ENCODE assay signal across 8 mouse cellular contexts in the genomic region with DNA sequence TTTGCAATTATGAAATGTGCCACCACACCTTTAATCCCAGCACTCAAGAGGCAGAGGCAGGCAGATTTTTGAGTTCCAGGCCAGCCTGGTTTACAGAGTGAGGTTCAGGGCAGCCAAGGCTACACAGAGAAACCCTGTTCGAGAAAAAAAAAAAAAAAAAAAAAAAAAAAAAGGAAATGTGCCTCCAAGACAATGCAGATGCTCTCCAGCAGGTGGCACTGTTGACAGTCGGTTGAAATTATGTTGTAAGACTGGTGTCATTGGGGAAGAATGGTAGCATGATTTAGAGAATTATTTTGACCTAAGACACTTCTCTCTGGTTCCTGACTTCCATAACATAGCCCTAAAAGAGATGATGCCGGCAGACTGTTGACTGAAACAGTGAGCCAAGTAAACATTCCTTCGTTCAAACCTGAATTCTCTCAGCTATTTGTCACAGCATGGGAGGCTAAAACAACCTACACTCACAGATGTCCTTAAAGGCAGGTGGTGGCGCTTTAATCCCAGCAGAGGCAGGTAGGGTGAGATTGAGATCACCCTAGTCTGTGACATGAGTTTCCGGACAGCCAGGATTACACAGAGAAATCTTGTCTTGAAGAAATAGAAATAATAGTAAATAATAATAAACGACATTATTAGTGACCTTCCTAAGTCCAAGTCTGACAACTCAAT.
DNase-seq lines count a peak whose midpoint lies in the region; ATAC-seq lines count a peak whose summit lies in the region.
"Had no signal": no experiment of that assay in that cellular context is flagged by ENCODE, and none has a peak within 500 bp of the region (broad histone marks: within the 10 kb centered on the region; RNA-seq: fewer than 3 reads in every experiment).

No protein-coding gene starts in this region.

- peak; percentile 69 for DNase-seq in intestine, embryonic 14.5 days (ENCODE audit: low spot score)
- peak; percentile 2 for DNase-seq in CD4-positive helper T cell, adult 2 months (ENCODE audit: low read depth, low spot score)
- DNase-seq in NIH3T3 (ENCODE audit: low read depth) = peak; percentile 59
- peak; percentile 30 for DNase-seq in embryo, embryonic 11.5 days (ENCODE audit: low read depth, low spot score)
- DNase-seq in left cerebral cortex, postnatal 25 days (ENCODE audit: low spot score in 2 of 2) = peak; percentile 15 to 54
- peak; percentile 47 for DNase-seq in right cerebral cortex, postnatal 14 days

- no peaks in the 10 kb centered on the region for H3K36me3 ChIP-seq in intestine, embryonic 14.5 days (ENCODE audit: control insufficient read depth, insufficient read depth, low read length)
- no peaks in the 10 kb centered on the region for H3K36me3 ChIP-seq in intestine, embryonic 16.5 days (ENCODE audit: control insufficient read depth, insufficient read depth, low read length)
- H3K36me3 ChIP-seq: liver, embryonic 15.5 days had no signal

- H3K27ac ChIP-seq in intestine, embryonic 14.5 days (ENCODE audit: low read depth) = no peak overlapping the region
- no peak overlapping the region for H3K27ac ChIP-seq in intestine, embryonic 16.5 days (ENCODE audit: low read length)
- H3K27ac ChIP-seq: liver, embryonic 15.5 days had no signal

- H3K9ac ChIP-seq in intestine, embryonic 14.5 days (ENCODE audit: low read length) = no peak overlapping the region
- no peak overlapping the region for H3K9ac ChIP-seq in intestine, embryonic 16.5 days (ENCODE audit: low read depth, low read length)
- H3K9ac ChIP-seq: liver, embryonic 15.5 days had no signal

- H3K4me3 ChIP-seq in intestine, embryonic 14.5 days (ENCODE audit: low read depth, low read length) = no peak overlapping the region
- no peak overlapping the region for H3K4me3 ChIP-seq in intestine, embryonic 16.5 days (ENCODE audit: low read length)
- H3K4me3 ChIP-seq: liver, embryonic 15.5 days had no signal

- 36% methylated on average over 7 of the region's 7 CpGs for WGBS in intestine, embryonic 14.5 days
- 40% methylated on average over 7 of the region's 7 CpGs for WGBS in intestine, embryonic 16.5 days

- H3K27me3 ChIP-seq in intestine, embryonic 14.5 days (replicated peaks; ENCODE audit: control insufficient read depth, insufficient read depth, low read length) = no peaks in the 10 kb centered on the region
- no peaks in the 10 kb centered on the region for H3K27me3 ChIP-seq in intestine, embryonic 16.5 days (replicated peaks; ENCODE audit: control insufficient read depth, insufficient read depth, low read length)
- H3K27me3 ChIP-seq: liver, embryonic 15.5 days had no signal

- no peaks in the 10 kb centered on the region for H3K9me3 ChIP-seq in intestine, embryonic 14.5 days (ENCODE audit: control insufficient read depth, low read length)
- H3K9me3 ChIP-seq in intestine, embryonic 16.5 days (ENCODE audit: control insufficient read depth, low read length) = no peaks in the 10 kb centered on the region
- H3K9me3 ChIP-seq: liver, embryonic 15.5 days had no signal

- no peaks in the 10 kb centered on the region for H3K4me1 ChIP-seq in intestine, embryonic 14.5 days (replicated peaks; ENCODE audit: control insufficient read depth, insufficient read depth, low read length)
- H3K4me1 ChIP-seq in intestine, embryonic 16.5 days (ENCODE audit: control insufficient read depth, insufficient read depth, low read length) = no peaks in the 10 kb centered on the region
- H3K4me1 ChIP-seq: liver, embryonic 15.5 days had no signal

- intact Hi-C loops in left cerebral cortex, postnatal 25 days (cut with DNase I) = loop anchor here (5.0 kb wide), 1 partner anchor 582 kb away; no protein-coding TSS in a partner anchor

- no peak overlapping the region for H3K4me2 ChIP-seq in intestine, embryonic 14.5 days (ENCODE audit: low read length)
- H3K4me2 ChIP-seq in intestine, embryonic 16.5 days (ENCODE audit: low read depth, low read length) = no peak overlapping the region
- H3K4me2 ChIP-seq: liver, embryonic 15.5 days had no signal

- ATAC-seq in intestine, embryonic 14.5 days (replicated peaks; ENCODE audit: low FRiP score, low TSS enrichment, low read depth) = no peak
- ATAC-seq in intestine, embryonic 16.5 days = no peak

Comparison
In these comparisons a context has a peak if more than half of its experiments do, and no peak if none do; other contexts are left out.
1. DNase-seq: peak in every context shown above with its lines; median percentile 69 in intestine, embryonic 14.5 days; 59 in NIH3T3; 47 in right cerebral cortex, postnatal 14 days; 34 in left cerebral cortex, postnatal 25 days; 30 in embryo, embryonic 11.5 days; 2 in CD4-positive helper T cell, adult 2 months.